In genomic region chr2:52857611-52858528, GRCm38 (mm10) we compare ENCODE assay signal across 9 mouse cellular contexts. TPM values are rescaled to one million over a fixed set of nuclear protein-coding genes. Genes with fewer than 3 reads are reported as not detected.
DNase-seq lines count a peak whose midpoint lies in the region; ATAC-seq and TF ChIP-seq lines count a peak whose summit lies in the region.
"Had no signal": no experiment of that assay in that cellular context is flagged by ENCODE, and none has a peak within 500 bp of the region (broad histone marks: within the 10 kb centered on the region; RNA-seq: fewer than 3 reads in every experiment).

Gene Fmnl2, plus strand, starts transcription at chr2:52857860.

- peaks cover 44% of the 10 kb centered on the region for H3K4me1 ChIP-seq in forebrain, embryonic 15.5 days
- H3K4me1 ChIP-seq in liver, embryonic 14.5 days (replicated peaks; ENCODE audit: control insufficient read depth in 2 of 2, insufficient read depth in 2 of 2, low read length in 1 of 2) = peaks cover 0 to 7% of the 10 kb centered on the region in 2 experiments; a peak in 1 of 4 replicates
- H3K4me1 ChIP-seq in neural tube, embryonic 13.5 days (replicated peaks) = peaks cover 43% of the 10 kb centered on the region

- peak within 1 kb of the TSS; percentile 87 for H3K27ac ChIP-seq in forebrain, embryonic 15.5 days (replicated peaks)
- no peak within 1 kb of the TSS for H3K27ac ChIP-seq in liver, embryonic 14.5 days
- peak within 1 kb of the TSS; percentile 93 for H3K27ac ChIP-seq in neural tube, embryonic 13.5 days (replicated peaks)

- H3K9ac ChIP-seq in forebrain, embryonic 15.5 days (replicated peaks) = peak within 1 kb of the TSS; percentile 94
- H3K9ac ChIP-seq in liver, embryonic 14.5 days (replicated peaks) = no peak within 1 kb of the TSS
- peak within 1 kb of the TSS; percentile 97 for H3K9ac ChIP-seq in neural tube, embryonic 13.5 days

- peak; percentile 56 for ATAC-seq in cerebellum, adult (ENCODE audit: insufficient number of reproducible peaks, low FRiP score, low TSS enrichment)
- ATAC-seq in forebrain, embryonic 15.5 days (replicated peaks) = peak; percentile 94
- ATAC-seq in liver, embryonic 14.5 days (ENCODE audit: insufficient read depth) = peak; percentile 48
- ATAC-seq in neural tube, embryonic 13.5 days (ENCODE audit: low read depth) = peak; percentile 92

- DNase-seq in heart, postnatal 10 days = peak; percentile 85 to 86
- DNase-seq in kidney, postnatal 36 days = peak; percentile 77 to 91
- no peak for DNase-seq in liver, embryonic 14.5 days (ENCODE audit: low read depth in 3 of 3, low spot score in 3 of 3)
- DNase-seq in testis, postnatal 10 days (ENCODE audit: low spot score) = peak; percentile 89

- H3K4me2 ChIP-seq in forebrain, embryonic 15.5 days (replicated peaks) = peak within 1 kb of the TSS; percentile 83
- peak within 1 kb of the TSS; percentile 64 for H3K4me2 ChIP-seq in liver, embryonic 14.5 days (ENCODE audit: low read depth)
- H3K4me2 ChIP-seq in neural tube, embryonic 13.5 days = peak within 1 kb of the TSS; percentile 90

- H3K27me3 ChIP-seq in C2C12 (ENCODE audit: control insufficient read depth, insufficient read depth, insufficient read length) = no peaks in the 10 kb centered on the region
- no peaks in the 10 kb centered on the region for H3K27me3 ChIP-seq in forebrain, embryonic 15.5 days
- peaks cover 33% of the 10 kb centered on the region for H3K27me3 ChIP-seq in liver, embryonic 14.5 days (ENCODE audit: control insufficient read depth, insufficient read depth, low read length)
- H3K27me3 ChIP-seq in neural tube, embryonic 13.5 days = no peaks in the 10 kb centered on the region

- H3K4me3 ChIP-seq in C2C12 (ENCODE audit: insufficient read depth, poor library complexity, severe bottlenecking) = peak within 1 kb of the TSS; percentile 74
- peak within 1 kb of the TSS; percentile 79 for H3K4me3 ChIP-seq in forebrain, embryonic 15.5 days
- peak within 1 kb of the TSS; percentile 57 to 58 for H3K4me3 ChIP-seq in liver, embryonic 14.5 days (ENCODE audit: insufficient read depth in 1 of 2, low read depth in 2 of 2, low read length in 2 of 2)
- peak within 1 kb of the TSS; percentile 99 for H3K4me3 ChIP-seq in neural tube, embryonic 13.5 days

- no peaks in the 10 kb centered on the region for H3K9me3 ChIP-seq in forebrain, embryonic 15.5 days
- H3K9me3 ChIP-seq in liver, embryonic 14.5 days (ENCODE audit: control insufficient read depth, low read length) = no peaks in the 10 kb centered on the region
- no peaks in the 10 kb centered on the region for H3K9me3 ChIP-seq in neural tube, embryonic 13.5 days

- TF ChIP-seq CTCF in C2C12 (IDR thresholded peaks at IDR 0.05; ENCODE audit: control insufficient read depth, insufficient read depth, insufficient read length) = no peak
- TF ChIP-seq CTCF in liver, embryonic 14.5 days (IDR thresholded peaks at IDR 0.05; ENCODE audit: low read depth) = no peak

- TF ChIP-seq EP300 in liver, embryonic 14.5 days (IDR thresholded peaks at IDR 0.05; ENCODE audit: low read depth) = no peak

- H3ac ChIP-seq in C2C12 (ENCODE audit: control insufficient read depth, insufficient read length, low read depth) = peak within 1 kb of the TSS; percentile 99

- peaks cover 15% of the 10 kb centered on the region for H3K79me3 ChIP-seq in C2C12 (ENCODE audit: low read depth)

- no peaks in the 10 kb centered on the region for H3K36me3 ChIP-seq in C2C12 (ENCODE audit: control insufficient read depth, insufficient read depth)
- no peaks in the 10 kb centered on the region for H3K36me3 ChIP-seq in forebrain, embryonic 15.5 days
- H3K36me3 ChIP-seq in liver, embryonic 14.5 days (replicated peaks; ENCODE audit: control insufficient read depth, insufficient read depth, low read depth) = no peaks in the 10 kb centered on the region
- no peaks in the 10 kb centered on the region for H3K36me3 ChIP-seq in neural tube, embryonic 13.5 days

- intact Hi-C loops in heart, postnatal 10 days (cut with DNase I) = loop anchor here (5.0 kb wide), 4 partner anchors 96 to 224 kb away; no protein-coding TSS in a partner anchor

- whole genome bisulfite sequencing in forebrain, embryonic 15.5 days = under 1% methylated on average over 107 of the region's 114 CpGs
- under 1% methylated on average over 96 of the region's 114 CpGs for WGBS in liver, embryonic 14.5 days (ENCODE audit: insufficient replicate concordance)
- WGBS in neural tube, embryonic 13.5 days = under 1% methylated on average over 104 of the region's 114 CpGs

- H3K79me2 ChIP-seq in C2C12 (ENCODE audit: control insufficient read depth, insufficient read depth) = peaks cover 42% of the 10 kb centered on the region

TF ChIP-seq in C2C12, 6 proteins besides CTCF, POLR2A, EP300 and RAD21:
- TF ChIP-seq CEBPB (IDR thresholded peaks at IDR 0.05; ENCODE audit: low read depth) = no peak
- TF ChIP-seq MYOD1 (IDR thresholded peaks at IDR 0.05; ENCODE audit: control insufficient read depth, insufficient read length, low read depth) = no peak
- no peak for TF ChIP-seq MAX (IDR thresholded peaks at IDR 0.05)
- no peak for TF ChIP-seq USF1 (IDR thresholded peaks at IDR 0.05; ENCODE audit: low read depth)
- no peak for TF ChIP-seq FOSL1 (IDR thresholded peaks at IDR 0.05; ENCODE audit: insufficient read depth, low read length, poor library complexity, severe bottlenecking)
- TF ChIP-seq MYOG (IDR thresholded peaks at IDR 0.05; ENCODE audit: control insufficient read depth, extremely low read depth, insufficient read length) = no peak

RNA-seq across cellular contexts. Expression of gene Fmnl2, which starts in this region (rescaled TPM):
- 2.6 TPM for polyA plus RNA-seq in C2C12 (2012; fragmentation: generic; extraction: Trizol)
- polyA plus RNA-seq in forebrain, embryonic 15.5 days (2015; fragmentation: Nextera tagmentation; extraction: Ambion mirVana) = 18.1 and 18.6 TPM in 2 replicates
- total RNA-seq in heart, postnatal 10 days (2021) = 1 to 10 TPM; 7.5 to 7.8 TPM
- 0.56 and 0.79 TPM in 2 replicates for polyA plus RNA-seq in liver, embryonic 14.5 days (2012; rRNA removed)
- 0.28 and 0.39 TPM in 2 replicates for polyA plus RNA-seq in liver, embryonic 14.5 days (2014; fragmentation: Nextera tagmentation; extraction: Ambion mirVana)
- polyA plus RNA-seq in neural tube, embryonic 13.5 days (2015; fragmentation: Nextera tagmentation; extraction: Ambion mirVana) = 10.5 and 10.9 TPM in 2 replicates
- total RNA-seq: MEL had no signal

Comparison
In these comparisons a context has a peak if more than half of its experiments do, and no peak if none do; other contexts are left out.
1. Peak in ATAC-seq, H3K4me3 ChIP-seq and H3K4me2 ChIP-seq in liver, embryonic 14.5 days; RNA of the gene not detected or under 1 TPM.
2. DNase-seq: peak in heart, postnatal 10 days (2 of 2), kidney, postnatal 36 days (2 of 2) and testis, postnatal 10 days (single experiment); none in liver, embryonic 14.5 days (0 of 3).
3. Peak in every context shown above with its lines, with median percentiles within 50 percentile points of each other: H3K4me3 ChIP-seq, ATAC-seq and H3K4me2 ChIP-seq.